Mouse (Mus musculus) forebrain, embryonic 14.5 days (tissue): ENCODE measurements around the gene Rpl10a. TPM values are rescaled to one million over a fixed set of nuclear protein-coding genes. Genes with fewer than 3 reads are reported as not detected.
A peak's percentile ranks its signal among the peaks of the same experiment; 100 is the strongest.
"Not testable (repeated sequence)": the region's sequence is repeated elsewhere in the genome, so short reads cannot be mapped to it uniquely, and the experiment has no call there.

ENCODE experiments used
- ATAC-seq: fragments of 200-750 bp; cut with Nextera tagmentation; 2 replicates; pipeline ENCODE4 v1.8.0; 2017; ENCODE audit warnings: mild to moderate bottlenecking, moderate library complexity
- DNase-seq: peaks from one replicate; pipeline ENCODE4 v3.0.0-alpha.2; 2015; ENCODE audit warnings: low spot score
- H3K27ac ChIP-seq: fragments of 300-500 bp; sonication (generic); 2 replicates; pipeline ENCODE4 v1.5.1; 2014; ENCODE audit warnings: low read depth, mild to moderate bottlenecking, control low read depth, low read length, moderate library complexity
- H3K27me3 ChIP-seq: fragments of 300-500 bp; sonication (generic); replicated peaks from 2 replicates; pipeline ENCODE4 v1.6.1; 2014; ENCODE audit warnings: low read length, control low read depth, mixed read lengths; ENCODE audit not compliant: control insufficient read depth, insufficient read depth
- H3K36me3 ChIP-seq: fragments of 300-500 bp; sonication (generic); 2 replicates; pipeline ENCODE4 v1.6.1; 2014; ENCODE audit warnings: low read length, control low read depth; ENCODE audit not compliant: control insufficient read depth, insufficient read depth
- H3K4me1 ChIP-seq: fragments of 300-500 bp; sonication (generic); 2 replicates; pipeline ENCODE4 v1.6.1; 2014; ENCODE audit warnings: antibody characterized with exemption, low read length, control low read depth; ENCODE audit not compliant: control insufficient read depth, insufficient read depth
- H3K4me2 ChIP-seq: fragments of 300-500 bp; sonication (generic); 2 replicates; pipeline ENCODE4 v1.6.1; 2014; ENCODE audit warnings: mild to moderate bottlenecking, control low read depth, low read length
- H3K4me3 ChIP-seq: fragments of 300-500 bp; sonication (generic); 2 replicates; pipeline ENCODE4 v1.5.1; 2014; ENCODE audit warnings: low read depth, low read length, control low read depth
- H3K9ac ChIP-seq: fragments of 300-500 bp; sonication (generic); 2 replicates; pipeline ENCODE4 v1.6.1; 2014; ENCODE audit warnings: mild to moderate bottlenecking, low read length, control low read depth, moderate library complexity
- H3K9me3 ChIP-seq: fragments of 300-500 bp; sonication (generic); replicated peaks from 2 replicates; pipeline ENCODE4 v1.6.1; 2016; ENCODE audit warnings: low read length, control low read depth, mixed read lengths; ENCODE audit not compliant: control insufficient read depth
- WGBS: fragments of 180-500 bp; shearing (Covaris S2); extraction: QIAGEN DNeasy Blood & Tissue Kit; methylation state at CpG from one replicate; pipeline ENCODE4 v1.1.7; 2014; 5-methylcytosine and 5-hydroxymethylcytosine counted together
- polyA plus RNA-seq: library from polyadenylated mRNA; unstranded; fragments of >200 nt; fragmentation: Nextera tagmentation; extraction: Ambion mirVana; gene quantifications from 2 replicates; pipeline ENCODE4 v1.2.1, GENCODE M21; 2014

The Rpl10a gene
- polyA plus RNA-seq, 1 experiment from 2014 or later = 532 TPM

DNA sequence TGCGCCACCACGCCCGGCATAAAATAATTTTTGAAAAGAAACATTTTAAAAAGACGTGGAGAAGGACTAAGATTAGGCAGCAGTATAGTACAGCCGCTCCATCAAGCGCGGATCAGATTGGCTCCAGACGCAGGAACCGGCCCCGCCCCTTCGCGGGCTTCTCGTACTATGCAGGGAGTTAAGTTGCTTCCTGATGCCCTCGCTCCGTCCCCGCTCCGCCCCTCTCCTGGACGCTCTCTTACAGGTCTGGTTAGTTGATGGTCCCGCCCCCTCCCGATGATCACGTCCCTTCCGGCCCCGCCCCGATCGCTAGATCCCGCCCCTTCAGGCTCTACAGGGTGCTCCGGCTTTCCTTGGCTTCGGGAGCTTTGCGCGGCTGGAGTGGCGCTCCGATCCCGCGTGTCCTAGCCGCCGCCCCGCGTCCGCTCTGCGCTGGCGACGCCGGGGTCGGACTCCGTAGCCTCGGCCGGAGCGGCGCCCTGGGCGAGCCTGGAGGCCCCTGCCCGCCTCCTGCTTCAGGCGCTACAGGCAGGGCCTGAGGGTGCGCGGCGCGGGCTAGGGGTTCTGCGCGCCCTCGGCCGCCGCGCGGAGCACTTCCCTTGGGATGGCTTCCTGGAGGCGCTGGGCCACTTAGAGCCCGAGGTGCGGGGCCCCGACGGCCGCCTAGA is 14.9 kb upstream of the Rpl10a start, which contains the start of gene Fance:
Fance (plus strand) TSS at position 308 of the 668 bp plus-strand sequence.
- peak; percentile 99 for DNase-seq

DNA sequence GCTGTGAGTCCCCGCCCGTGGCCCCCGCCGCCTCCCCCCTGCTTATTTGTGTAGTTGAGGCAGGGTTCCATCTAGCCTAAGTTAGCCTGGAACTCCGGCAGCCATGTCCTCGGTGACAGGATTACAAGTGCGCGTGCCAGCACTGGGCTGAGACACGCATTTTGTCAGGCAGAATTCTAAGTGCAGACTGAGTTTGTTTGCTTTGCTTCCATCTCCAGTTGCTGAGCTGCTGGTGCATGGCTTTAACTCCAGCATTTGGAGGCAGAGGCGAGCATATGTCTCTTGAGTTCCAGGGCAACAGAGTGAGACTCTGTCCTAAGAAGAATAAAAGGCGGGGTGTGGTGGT is 14.4 kb upstream of the Rpl10a start:
- peak; percentile 41 for ATAC-seq
- DNase-seq = peak; percentile 52

More for the DNA sequence above, 14.9 kb upstream of the Rpl10a start, which contains the start of gene Fance:
- peak within 1 kb of the TSS; percentile 82 for H3K9ac ChIP-seq
- H3K4me3 ChIP-seq = peak within 1 kb of the TSS; percentile 75
- 0 out of 2 replicates have a peak, but pooled peaks cover 8% of the 10 kb centered on the region for H3K4me1 ChIP-seq
- H3K9me3 ChIP-seq = no peaks in the 10 kb centered on the region
- H3K27ac ChIP-seq = peak within 1 kb of the TSS; percentile 88
- under 1% methylated on average over 68 of the region's 69 CpGs for WGBS
- H3K36me3 ChIP-seq = peaks cover 21% of the 10 kb centered on the region
- H3K27me3 ChIP-seq = no peaks in the 10 kb centered on the region
- H3K4me2 ChIP-seq = peak within 1 kb of the TSS; percentile 80
- ATAC-seq = peak; percentile 98

DNA sequence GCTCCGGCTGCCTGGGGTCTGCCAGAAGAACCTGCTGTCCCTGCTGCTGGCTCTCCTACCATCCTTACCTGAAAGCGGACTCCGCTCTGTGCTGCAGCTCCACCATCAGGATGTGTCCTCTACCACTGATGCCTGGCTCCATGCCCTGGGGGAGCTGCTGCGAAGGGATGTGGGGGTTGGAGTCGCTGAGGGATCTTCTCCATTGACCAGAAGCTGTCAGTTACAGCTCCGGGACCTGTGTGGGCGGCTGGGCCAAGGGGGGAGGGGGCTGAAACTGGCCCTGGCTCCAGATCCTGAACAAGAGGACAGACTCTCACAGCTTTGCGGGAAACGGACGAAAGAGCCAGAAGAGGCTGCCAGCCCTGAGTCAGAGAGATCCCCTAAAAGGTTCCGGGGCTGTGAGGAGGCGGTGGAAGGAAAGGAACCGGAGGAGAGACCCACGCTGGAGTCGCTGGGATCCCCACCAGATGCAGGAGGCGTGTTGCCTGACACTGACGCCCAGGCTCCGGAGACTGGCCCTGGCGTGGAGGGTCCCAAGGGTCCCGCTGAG is 12.6 kb upstream of the Rpl10a start:
- no peak for DNase-seq
- H3K9ac ChIP-seq = no peak overlapping the region
- no peak overlapping the region for H3K27ac ChIP-seq
- peaks cover 32% of the 10 kb centered on the region for H3K36me3 ChIP-seq
- no peak for ATAC-seq
- H3K4me3 ChIP-seq = no peak overlapping the region
- 0 out of 2 replicates have a peak, but pooled peaks cover 8% of the 10 kb centered on the region for H3K4me1 ChIP-seq
- H3K4me2 ChIP-seq = no peak overlapping the region
- H3K27me3 ChIP-seq = no peaks in the 10 kb centered on the region
- 82% methylated on average over 20 of the region's 20 CpGs for WGBS
- H3K9me3 ChIP-seq = no peaks in the 10 kb centered on the region

More for the DNA sequence above, 14.4 kb upstream of the Rpl10a start:
- Histone ChIP-seq H3K27ac (peak overlapping the region; percentile 88), H3K4me1 (0 out of 2 replicates have a peak, but pooled peaks cover 8% of the 10 kb centered on the region), H3K9me3 (no peaks in the 10 kb centered on the region), H3K9ac (peak overlapping the region; percentile 82), H3K27me3 (no peaks in the 10 kb centered on the region), H3K4me2 (peak overlapping the region; percentile 80), H3K4me3 (peak overlapping the region; percentile 75), H3K36me3 (peaks cover 24% of the 10 kb centered on the region)
- WGBS = 2% methylated on average over 11 of the region's 11 CpGs

DNA sequence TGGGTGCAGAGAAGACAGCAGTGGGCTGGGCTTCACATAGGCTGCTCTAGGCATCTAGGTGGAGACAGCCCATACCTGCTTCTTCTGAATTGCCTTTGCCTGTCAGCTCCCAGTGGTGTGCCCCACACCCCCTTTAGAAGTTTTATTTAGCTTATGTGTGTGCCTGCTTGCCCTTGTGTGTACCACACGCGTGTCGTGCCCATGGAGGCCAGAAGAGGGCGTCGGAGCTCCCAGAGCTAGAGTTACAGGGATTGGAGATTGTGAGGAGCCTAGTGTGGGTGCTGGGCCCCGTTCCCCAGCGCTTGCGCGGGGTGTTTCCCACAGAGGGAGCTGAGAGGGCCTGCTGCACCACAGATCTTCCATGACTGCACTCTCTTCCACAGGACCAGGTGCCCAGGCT is 11.8 kb upstream of the Rpl10a start:
- no peaks in the 10 kb centered on the region for H3K27me3 ChIP-seq
- H3K9me3 ChIP-seq = no peaks in the 10 kb centered on the region
- WGBS = 89% methylated on average over 9 of the region's 9 CpGs
- H3K36me3 ChIP-seq = peaks cover 35% of the 10 kb centered on the region
- H3K9ac ChIP-seq = no peak overlapping the region
- H3K27ac ChIP-seq = no peak overlapping the region
- 0 out of 2 replicates have a peak, but pooled peaks cover 8% of the 10 kb centered on the region for H3K4me1 ChIP-seq
- H3K4me3 ChIP-seq = no peak overlapping the region
- ATAC-seq = no peak
- H3K4me2 ChIP-seq = no peak overlapping the region
- DNase-seq = no peak

DNA sequence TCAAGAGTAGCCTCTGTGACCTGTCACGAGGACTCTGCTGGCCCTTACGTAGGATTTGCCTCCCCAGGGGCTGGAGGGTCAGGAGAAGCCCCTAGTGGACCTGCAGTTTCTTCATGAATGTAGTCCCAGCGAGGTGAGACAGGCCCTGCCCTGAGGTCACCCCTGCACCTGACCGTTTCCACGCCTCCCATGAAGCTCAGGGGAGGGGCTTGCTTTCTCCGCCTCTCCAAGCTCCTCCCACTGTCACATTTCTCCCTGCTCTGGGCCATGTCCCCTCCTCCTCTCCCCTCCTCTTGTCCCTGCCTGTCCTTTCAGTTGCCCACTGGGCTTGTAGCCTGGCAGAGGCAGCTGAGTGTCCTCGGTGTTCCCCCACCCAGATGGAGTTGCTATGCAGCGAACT is 11.2 kb upstream of the Rpl10a start:
- Histone ChIP-seq H3K4me2 (no peak overlapping the region), H3K4me3 (no peak overlapping the region), H3K27me3 (no peaks in the 10 kb centered on the region), H3K9me3 (no peaks in the 10 kb centered on the region), H3K36me3 (peaks cover 35% of the 10 kb centered on the region), H3K9ac (no peak overlapping the region), H3K4me1 (0 out of 2 replicates have a peak, but pooled peaks cover 8% of the 10 kb centered on the region), H3K27ac (no peak overlapping the region)
- DNase-seq (no peak), ATAC-seq (no peak)
- 57% methylated on average over 8 of the region's 8 CpGs for WGBS

DNA sequence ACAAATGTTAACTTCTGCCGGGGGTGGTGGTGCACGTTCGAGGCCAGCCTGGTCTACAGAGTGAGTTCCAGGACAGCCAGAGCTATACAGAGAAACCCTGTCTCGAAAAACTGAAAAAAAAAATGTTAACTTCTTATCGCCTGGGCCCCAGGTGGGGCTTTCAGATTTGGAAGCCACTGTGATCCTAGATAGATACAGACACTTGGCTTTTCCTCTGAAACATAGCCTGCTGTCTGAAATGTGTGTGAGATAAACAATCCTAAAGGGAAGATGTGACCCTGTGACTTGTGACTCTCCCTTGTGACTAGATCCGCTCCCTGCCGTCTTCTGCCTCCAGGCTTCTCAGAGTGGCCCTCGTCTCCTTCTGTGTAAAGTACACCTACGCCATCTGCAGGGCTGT is 10.5 kb upstream of the Rpl10a start:
- H3K9ac ChIP-seq = no peak overlapping the region
- H3K27ac ChIP-seq = no peak overlapping the region
- 87% methylated on average over 9 of the region's 9 CpGs for WGBS
- no peaks in the 10 kb centered on the region for H3K9me3 ChIP-seq
- 0 out of 2 replicates have a peak, but pooled peaks cover 8% of the 10 kb centered on the region for H3K4me1 ChIP-seq
- no peaks in the 10 kb centered on the region for H3K27me3 ChIP-seq
- no peak overlapping the region for H3K4me3 ChIP-seq
- DNase-seq = no peak
- H3K4me2 ChIP-seq = no peak overlapping the region
- ATAC-seq = no peak
- peaks cover 35% of the 10 kb centered on the region for H3K36me3 ChIP-seq

DNA sequence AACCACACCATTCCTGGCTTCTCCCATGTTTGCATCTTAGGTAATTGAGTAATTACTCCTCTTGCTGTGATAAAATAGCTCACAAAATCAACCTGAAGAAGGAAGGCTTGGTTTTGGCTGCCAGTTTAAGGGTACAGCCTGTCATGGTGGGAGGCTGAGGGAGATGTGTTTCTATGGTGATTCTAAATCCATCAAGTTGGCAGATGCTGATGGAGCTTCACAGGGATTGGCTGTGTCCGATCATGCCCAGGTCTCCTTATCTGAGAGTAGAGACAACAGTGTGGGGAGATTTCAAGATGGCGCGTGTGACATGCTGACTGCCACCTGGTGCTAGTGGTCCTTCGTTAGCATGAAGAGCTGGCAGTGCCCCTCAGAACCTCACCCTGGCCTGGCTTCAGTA is 6.6 kb upstream of the Rpl10a start:
- ATAC-seq (no peak), DNase-seq (no peak)
- WGBS = 95% methylated on average over 4 of the region's 4 CpGs
- Histone ChIP-seq H3K27ac (no peak overlapping the region), H3K4me2 (no peak overlapping the region), H3K9me3 (no peaks in the 10 kb centered on the region), H3K4me3 (no peak overlapping the region), H3K9ac (no peak overlapping the region), H3K36me3 (peaks cover 27% of the 10 kb centered on the region), H3K27me3 (no peaks in the 10 kb centered on the region), H3K4me1 (no peaks in the 10 kb centered on the region)

DNA sequence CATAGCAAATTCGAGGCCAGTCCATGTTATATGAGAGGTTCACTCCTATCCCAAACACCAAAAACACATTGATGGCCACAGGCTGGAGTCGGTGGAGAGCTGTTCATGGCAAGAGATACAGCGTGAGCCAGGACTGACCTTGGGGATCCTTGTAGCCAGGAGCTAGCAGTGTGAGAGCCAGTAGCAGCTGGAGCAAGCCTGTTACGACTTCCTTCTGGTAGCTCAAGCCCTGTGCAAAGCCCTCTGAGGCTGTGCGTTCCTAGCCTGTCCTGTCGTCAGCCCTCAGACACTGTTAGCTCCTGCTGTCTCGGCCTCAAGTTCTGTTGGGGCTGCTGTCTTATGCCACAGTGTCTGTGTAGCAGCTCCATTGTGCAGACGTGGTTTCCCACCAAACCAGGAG is 4.5 kb upstream of the Rpl10a start:
- Histone ChIP-seq H3K36me3 (peaks cover 12% of the 10 kb centered on the region), H3K4me3 (no peak overlapping the region), H3K4me1 (peaks cover 5% of the 10 kb centered on the region), H3K27me3 (no peaks in the 10 kb centered on the region), H3K9ac (no peak overlapping the region), H3K4me2 (no peak overlapping the region), H3K9me3 (no peaks in the 10 kb centered on the region), H3K27ac (no peak overlapping the region)
- ATAC-seq (no peak), DNase-seq (no peak)
- WGBS = 94% methylated on average over 8 of the region's 8 CpGs

DNA sequence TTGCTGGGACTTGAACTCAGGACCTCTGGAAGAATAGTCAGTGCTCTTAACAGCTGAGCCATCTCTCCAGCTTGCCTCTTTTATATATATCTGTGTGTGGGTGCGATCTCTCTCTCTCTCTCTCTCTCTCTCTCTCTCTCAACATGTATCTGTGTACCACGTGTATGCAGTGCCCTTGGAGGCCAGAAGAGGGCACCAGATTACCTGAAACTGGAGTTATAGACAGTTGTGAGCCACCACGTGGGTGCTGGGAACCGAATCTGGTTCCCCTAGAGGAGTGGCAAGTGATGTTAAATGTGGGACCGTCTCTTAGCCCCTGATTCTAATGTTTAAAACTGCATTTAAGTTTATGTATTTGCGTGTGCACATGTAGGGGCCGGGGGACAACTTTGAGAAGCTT is 3.9 kb upstream of the Rpl10a start:
- not testable (repeated sequence) for H3K9me3 ChIP-seq, H3K27me3 ChIP-seq, H3K4me1 ChIP-seq, DNase-seq, H3K36me3 ChIP-seq, H3K9ac ChIP-seq, ATAC-seq, H3K4me3 ChIP-seq, H3K4me2 ChIP-seq, H3K27ac ChIP-seq
- 94% methylated on average over 7 of the region's 7 CpGs for WGBS
